Mouse (Mus musculus): Measurements from ENCODE around the gene Fam72a. TPM values are rescaled to one million over a fixed set of nuclear protein-coding genes. Genes with fewer than 3 reads are reported as not detected.

The Fam72a gene
- total RNA-seq, 2 experiments from 2014 or later = 0.43 TPM; not detected in 1

DNA sequence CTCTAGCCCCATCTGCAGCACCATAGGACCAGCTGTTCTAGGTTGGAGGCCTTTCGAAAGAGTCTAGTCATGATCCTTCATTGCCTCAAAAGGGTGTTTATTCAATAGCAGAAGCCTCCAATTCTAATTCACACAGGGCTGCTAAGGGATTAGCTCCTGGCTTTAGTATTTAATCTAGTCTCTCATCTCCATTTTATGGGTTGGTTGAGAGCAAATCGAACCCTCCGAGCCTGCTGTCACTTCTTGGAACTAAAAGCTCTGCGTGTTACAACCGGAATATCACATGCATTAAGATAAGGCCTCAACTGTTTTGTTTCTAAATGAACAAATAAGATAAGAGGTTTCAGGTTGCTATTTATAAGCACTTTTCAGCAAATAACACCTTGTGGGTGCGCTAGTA, 42.0 kb downstream of the Fam72a start:
- ATAC-seq (replicated peaks; ENCODE audit: low FRiP score, poor library complexity, severe bottlenecking) = no peak

GRCm38 (mm10) chr1:131570391-131570790, 42.7 kb downstream of the Fam72a start:
- no peak for ATAC-seq (replicated peaks; ENCODE audit: low FRiP score, poor library complexity, severe bottlenecking)

GRCm38 (mm10) chr1:131573721-131574120, 46.0 kb downstream of the Fam72a start:
- ATAC-seq (replicated peaks; ENCODE audit: low FRiP score, poor library complexity, severe bottlenecking) = peak; percentile 89

- no peak for ATAC-seq (replicated peaks; ENCODE audit: low FRiP score, poor library complexity, severe bottlenecking)
Observed at GRCm38 (mm10) chr1:131578943-131579680, 51.4 kb downstream of the Fam72a start.

DNA sequence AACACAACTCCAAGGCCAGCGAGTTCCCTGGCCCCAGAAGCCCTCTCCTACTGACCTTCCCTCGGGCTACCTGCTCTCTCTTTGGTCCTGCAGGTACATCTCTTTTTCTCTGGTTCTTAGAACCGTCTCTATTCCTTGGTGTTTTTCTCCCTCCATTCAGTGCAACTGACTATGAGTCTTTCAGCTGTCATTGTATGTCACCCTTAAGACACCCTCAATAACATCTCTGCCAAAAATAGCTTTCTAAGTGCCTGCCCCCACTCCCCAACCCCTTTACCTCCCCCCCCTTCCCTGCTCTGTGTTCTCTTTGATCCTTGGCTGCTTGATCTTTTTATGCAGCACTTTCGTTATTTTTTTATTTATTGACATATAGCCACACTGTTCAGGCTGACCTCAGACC, 52.7 kb downstream of the Fam72a start:
- no peak for ATAC-seq (replicated peaks; ENCODE audit: low FRiP score, poor library complexity, severe bottlenecking)

- no peak for ATAC-seq (replicated peaks; ENCODE audit: low FRiP score, poor library complexity, severe bottlenecking)
Observed at GRCm38 (mm10) chr1:131583598-131583997, 55.9 kb downstream of the Fam72a start.

GRCm38 (mm10) chr1:131586836-131587235, 59.1 kb downstream of the Fam72a start:
- ATAC-seq (replicated peaks; ENCODE audit: low FRiP score, poor library complexity, severe bottlenecking) = no peak

Other genes with a start within 250 kb of the Fam72a start
- 6.3 and 6.5 TPM in 2 replicates for gene Ikbke, start 248.3 kb upstream of the Fam72a start, total RNA-seq (2015; ENCODE audit: low replicate concordance)
- 5.2 and 7.0 TPM in 2 replicates for gene Ikbke, start 248.3 kb upstream of the Fam72a start, total RNA-seq (2017; ENCODE audit: low replicate concordance)
- 16.7 and 20.7 TPM in 2 replicates for gene Srgap2, start 551 bp upstream of the Fam72a start, total RNA-seq (2015; ENCODE audit: low replicate concordance)
- gene Srgap2, start 551 bp upstream of the Fam72a start, total RNA-seq (2017; ENCODE audit: low replicate concordance) = 9.9 and 16.5 TPM in 2 replicates
- not detected in 2 replicates for gene Avpr1b, start 71.3 kb downstream of the Fam72a start, total RNA-seq (2015; ENCODE audit: low replicate concordance)
- not detected in 2 replicates for gene Avpr1b, start 71.3 kb downstream of the Fam72a start, total RNA-seq (2017; ENCODE audit: low replicate concordance)
- 1,800 and 1,836 TPM in 2 replicates for gene Ctse, start 110.4 kb downstream of the Fam72a start, total RNA-seq (2015; ENCODE audit: low replicate concordance)
- 1,272 and 1,472 TPM in 2 replicates for gene Ctse, start 110.4 kb downstream of the Fam72a start, total RNA-seq (2017; ENCODE audit: low replicate concordance)
- gene Rab7b, start 160.8 kb downstream of the Fam72a start, total RNA-seq (2015; ENCODE audit: low replicate concordance) = 0.58 and 1.0 TPM in 2 replicates
- gene Rab7b, start 160.8 kb downstream of the Fam72a start, total RNA-seq (2017; ENCODE audit: low replicate concordance) = 2.6 and 7.2 TPM in 2 replicates
- gene Slc26a9, start 216.1 kb downstream of the Fam72a start, total RNA-seq (2015; ENCODE audit: low replicate concordance) = not detected in 2 replicates
- not detected in 2 replicates for gene Slc26a9, start 216.1 kb downstream of the Fam72a start, total RNA-seq (2017; ENCODE audit: low replicate concordance)

All from erythroblast, adult 5-6 weeks (primary cell).